Mouse (Mus musculus) liver, postnatal 0 days (tissue): ENCODE measurements around the gene Pdik1l. TPM values are rescaled to one million over a fixed set of nuclear protein-coding genes. Genes with fewer than 3 reads are reported as not detected.
A peak's percentile ranks its signal among the peaks of the same experiment; 100 is the strongest.
"Not testable (repeated sequence)": the region's sequence is repeated elsewhere in the genome, so short reads cannot be mapped to it uniquely, and the experiment has no call there.

Experiments
- ATAC-seq: fragments of 200-750 bp; cut with Nextera tagmentation; 2 replicates; pipeline ENCODE4 v1.8.0; 2017; ENCODE audit warnings: mild to moderate bottlenecking, moderate library complexity
- DNase-seq: peaks from one replicate; pipeline ENCODE4 v3.0.0-alpha.2; 2016
- H3K27ac ChIP-seq: fragments of 300-500 bp; sonication (generic); 2 replicates; pipeline ENCODE4 v1.5.1; 2014; ENCODE audit warnings: antibody characterized with exemption, moderate library complexity, mild to moderate bottlenecking, low read depth
- H3K27me3 ChIP-seq: fragments of 300-500 bp; sonication (generic); 2 replicates; pipeline ENCODE4 v1.6.1; 2014; ENCODE audit warnings: low read length, control low read depth, mixed read lengths; ENCODE audit not compliant: insufficient read depth
- H3K36me3 ChIP-seq: fragments of 300-500 bp; sonication (generic); replicated peaks from 2 replicates; pipeline ENCODE4 v1.6.1; 2014; ENCODE audit warnings: mild to moderate bottlenecking, control low read depth, low read length, moderate library complexity, mixed read lengths; ENCODE audit not compliant: insufficient read depth
- H3K4me1 ChIP-seq: fragments of 300-500 bp; sonication (generic); 2 replicates; pipeline ENCODE4 v1.6.1; 2014; ENCODE audit warnings: antibody characterized with exemption, mild to moderate bottlenecking, control low read depth; ENCODE audit not compliant: insufficient read depth
- H3K4me2 ChIP-seq: fragments of 300-500 bp; sonication (generic); 2 replicates; pipeline ENCODE4 v1.6.1; 2014; ENCODE audit warnings: low read depth, mild to moderate bottlenecking, low read length, moderate library complexity, mixed read lengths
- H3K4me3 ChIP-seq: fragments of 300-500 bp; sonication (generic); 2 replicates; pipeline ENCODE4 v1.5.1; 2014; ENCODE audit warnings: low read depth, low read length
- H3K9ac ChIP-seq: fragments of 300-500 bp; sonication (generic); replicated peaks from 2 replicates; pipeline ENCODE4 v1.6.1; 2014; ENCODE audit warnings: mild to moderate bottlenecking, moderate library complexity
- H3K9me3 ChIP-seq: fragments of 300-500 bp; sonication (generic); 2 replicates; pipeline ENCODE4 v1.6.1; 2016; ENCODE audit warnings: mild to moderate bottlenecking, control low read depth, low read length, mixed read lengths
- CTCF ChIP-seq: sonication (generic); IDR thresholded peaks from 2 replicates; pipeline ENCODE4 v1.5.1; 2016; ENCODE audit warnings: antibody characterized with exemption, low read depth
- EP300 ChIP-seq: IDR thresholded peaks from 2 replicates; pipeline ENCODE4 v1.6.1; 2016; ENCODE audit warnings: antibody characterized with exemption, low read depth, mild to moderate bottlenecking
- WGBS: fragments of 180-500 bp; shearing (Covaris S2); extraction: QIAGEN DNeasy Blood & Tissue Kit; methylation state at CpG from one replicate; pipeline ENCODE4 v1.1.7; 2014; ENCODE audit not compliant: insufficient replicate concordance; 5-methylcytosine and 5-hydroxymethylcytosine counted together
- polyA plus RNA-seq: library from polyadenylated mRNA; unstranded; fragments of >200 nt; fragmentation: Nextera tagmentation; extraction: Ambion mirVana; gene quantifications from 2 replicates; pipeline ENCODE4 v1.2.1, GENCODE M21; 2015

Gene Pdik1l
- polyA plus RNA-seq, 1 experiment from 2014 or later, result 7.2 TPM

- TF ChIP-seq CTCF, result no peak
- no peak for TF ChIP-seq EP300
- DNase-seq (no peak), ATAC-seq (no peak)
- Histone ChIP-seq H3K4me1 (peaks cover 14% of the 10 kb centered on the region), H3K9ac (no peak overlapping the region), H3K4me3 (no peak overlapping the region), H3K4me2 (no peak overlapping the region), H3K9me3 (no peaks in the 10 kb centered on the region), H3K27me3 (no peaks in the 10 kb centered on the region), H3K36me3 (peaks cover 12% of the 10 kb centered on the region), H3K27ac (no peak overlapping the region)
- 66% methylated on average over 7 of the region's 7 CpGs for WGBS
Observed at GRCm38 (mm10) chr4:134271979-134272378, 15.7 kb downstream of the Pdik1l start.

- H3K27ac ChIP-seq, H3K4me3 ChIP-seq, DNase-seq, H3K9me3 ChIP-seq, H3K9ac ChIP-seq, ATAC-seq, H3K27me3 ChIP-seq, H3K4me2 ChIP-seq, H3K36me3 ChIP-seq: not testable (repeated sequence)
- peaks cover 14% of the 10 kb centered on the region for H3K4me1 ChIP-seq
- peak; percentile 69 for TF ChIP-seq CTCF
Observed at GRCm38 (mm10) chr4:134269622-134270021, 18.1 kb downstream of the Pdik1l start.

- Histone ChIP-seq H3K4me1 (peaks cover 6% of the 10 kb centered on the region), H3K9me3 (no peaks in the 10 kb centered on the region), H3K9ac (no peak overlapping the region), H3K27ac (no peak overlapping the region), H3K27me3 (no peaks in the 10 kb centered on the region), H3K4me2 (no peak overlapping the region), H3K36me3 (no peaks in the 10 kb centered on the region), H3K4me3 (no peak overlapping the region)
- DNase-seq (no peak), ATAC-seq (no peak)
- WGBS, result 72% methylated on average over 19 of the region's 19 CpGs
- no peak for TF ChIP-seq EP300
- no peak for TF ChIP-seq CTCF
Observed at GRCm38 (mm10) chr4:134268102-134268655, 19.5 kb downstream of the Pdik1l start.

- H3K9ac ChIP-seq, result no peak overlapping the region
- ATAC-seq (no peak), DNase-seq (no peak)
- TF ChIP-seq EP300 (no peak), CTCF (no peak)
- no peak overlapping the region for H3K4me3 ChIP-seq
- H3K4me1 ChIP-seq, result no peaks in the 10 kb centered on the region
- 69% methylated on average over 9 of the region's 9 CpGs for whole genome bisulfite sequencing
- no peak overlapping the region for H3K27ac ChIP-seq
- H3K9me3 ChIP-seq, result no peaks in the 10 kb centered on the region
- no peaks in the 10 kb centered on the region for H3K36me3 ChIP-seq
- H3K27me3 ChIP-seq, result no peaks in the 10 kb centered on the region
- H3K4me2 ChIP-seq, result no peak overlapping the region
Observed at GRCm38 (mm10) chr4:134265860-134266585, 21.7 kb downstream of the Pdik1l start.

GRCm38 (mm10) chr4:134263191-134263590, 24.5 kb downstream of the Pdik1l start:
- DNase-seq (peak; percentile 80), ATAC-seq (no peak)
- 35% methylated on average over 6 of the region's 6 CpGs for WGBS

GRCm38 (mm10) chr4:134258354-134258753, 29.3 kb downstream of the Pdik1l start:
- peaks cover 25% of the 10 kb centered on the region for H3K27me3 ChIP-seq
- no peaks in the 10 kb centered on the region for H3K36me3 ChIP-seq
- DNase-seq (no peak), ATAC-seq (no peak)
- TF ChIP-seq CTCF (no peak), EP300 (no peak)
- no peaks in the 10 kb centered on the region for H3K9me3 ChIP-seq
- no peak overlapping the region for H3K4me3 ChIP-seq
- H3K27ac ChIP-seq, result no peak overlapping the region
- no peak overlapping the region for H3K9ac ChIP-seq
- 26% methylated on average over 11 of the region's 11 CpGs for WGBS
- peak overlapping the region; percentile 5; the same call in 1 of the 2 replicates for H3K4me2 ChIP-seq
- peaks cover 13% of the 10 kb centered on the region for H3K4me1 ChIP-seq

More at GRCm38 (mm10) chr4:134263191-134263590, 24.5 kb downstream of the Pdik1l start:
- H3K4me1 ChIP-seq, result peaks cover 3% of the 10 kb centered on the region; the same call in 1 of the 2 replicates
- H3K9ac ChIP-seq, result no peak overlapping the region
- H3K4me3 ChIP-seq, result no peak overlapping the region
- TF ChIP-seq CTCF, result peak; percentile 90
- TF ChIP-seq EP300, result no peak
- H3K27me3 ChIP-seq, result 0 out of 2 replicates have a peak, but pooled peaks cover 2% of the 10 kb centered on the region
- no peak overlapping the region for H3K4me2 ChIP-seq
- no peaks in the 10 kb centered on the region for H3K36me3 ChIP-seq
- H3K9me3 ChIP-seq, result no peaks in the 10 kb centered on the region
- H3K27ac ChIP-seq, result no peak overlapping the region
